Mouse (Mus musculus) adrenal gland, postnatal 4 days (tissue): ENCODE data around the gene Irf1. TPM values are rescaled to one million over a fixed set of nuclear protein-coding genes. Genes with fewer than 3 reads are reported as not detected.

Source experiments
- DNase-seq, 2 experiments: peaks; one replicate each; pipeline ENCODE4 v3.0.0; 2021 to 2022; ENCODE audit warnings: low spot score in 2 of 2, mixed read lengths in 2 of 2
- total RNA-seq, 2 experiments: library from RNA; stranded (reverse); gene quantifications; 2 replicates each; pipeline ENCODE4 v1.2.3; 2021

The Irf1 gene
- total RNA-seq, 2 experiments from 2014 or later, result 33.6 to 40.2 TPM

GRCm38 (mm10) chr11:53781201-53781775 is 11.5 kb downstream of the Irf1 start:
- no peak for DNase-seq

DNA sequence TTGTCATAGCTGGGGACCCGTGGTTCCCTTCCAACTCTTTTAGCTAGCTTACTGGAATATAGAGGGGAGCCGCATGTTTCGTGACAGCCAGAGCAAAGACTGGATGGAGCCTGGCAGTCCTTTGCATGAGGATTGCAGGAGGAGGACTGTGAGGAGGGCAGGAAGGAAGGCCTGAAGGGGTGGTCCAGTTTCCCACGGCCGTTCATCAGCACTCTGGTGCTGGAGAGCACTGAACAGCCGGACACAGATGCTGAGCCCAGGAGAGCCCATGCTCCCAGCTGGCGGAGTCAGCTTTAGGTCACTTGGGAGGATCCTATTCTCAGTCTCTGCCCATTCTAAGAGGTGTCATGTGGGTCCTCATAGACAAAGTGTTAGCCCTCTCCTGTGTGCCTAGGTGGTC is 12.2 kb downstream of the Irf1 start:
- DNase-seq, result no peak

DNA sequence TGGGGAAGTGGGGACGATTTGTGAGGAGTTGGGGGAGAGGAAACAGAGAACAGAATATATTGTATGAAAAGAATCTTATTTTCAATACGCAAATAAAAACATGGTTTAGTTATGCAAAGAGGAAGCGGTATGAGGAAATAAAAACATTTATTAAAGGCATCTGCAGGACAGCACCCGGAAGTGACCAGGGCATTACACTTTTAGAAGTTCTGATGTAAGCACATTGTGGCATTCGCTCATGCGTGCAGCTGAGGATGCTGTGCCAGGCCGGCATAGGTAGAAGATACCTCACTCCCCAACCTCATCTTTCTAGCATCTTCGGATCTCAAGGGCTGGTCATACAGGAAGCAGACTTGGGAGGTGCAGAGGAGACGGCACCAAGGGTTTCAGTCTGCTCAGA is 13.5 kb downstream of the Irf1 start:
- no peak for DNase-seq

DNA sequence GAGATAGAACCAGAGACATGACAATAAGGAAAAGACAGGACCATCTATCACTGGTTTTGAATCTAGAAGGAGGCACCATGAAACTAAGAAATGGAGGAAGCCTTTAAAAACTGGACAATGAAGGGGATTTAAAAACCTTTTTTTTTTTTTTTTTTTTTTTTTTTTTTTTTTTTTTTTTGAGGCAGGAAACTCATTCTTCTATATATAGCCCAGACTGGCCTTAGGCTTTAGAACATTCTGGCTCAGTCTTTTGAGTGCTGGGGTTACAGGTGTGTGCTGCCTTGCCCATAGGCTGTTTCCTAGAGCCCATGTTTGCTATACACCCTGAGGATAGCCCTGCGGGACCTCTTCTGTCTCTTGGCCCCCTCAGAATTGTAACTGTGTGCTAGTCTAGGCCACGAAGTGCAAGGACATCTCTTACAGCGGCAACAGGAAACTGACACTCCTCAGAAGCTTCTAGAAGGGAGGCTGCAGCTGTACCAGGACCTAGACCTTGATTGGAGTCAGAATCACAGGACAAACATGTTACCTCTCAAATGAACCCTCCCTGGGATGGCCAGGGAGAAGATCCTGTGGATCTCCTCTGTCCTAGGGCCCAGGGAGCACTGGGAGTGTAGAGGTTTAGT is 15.6 kb downstream of the Irf1 start:
- no peak for DNase-seq

DNA sequence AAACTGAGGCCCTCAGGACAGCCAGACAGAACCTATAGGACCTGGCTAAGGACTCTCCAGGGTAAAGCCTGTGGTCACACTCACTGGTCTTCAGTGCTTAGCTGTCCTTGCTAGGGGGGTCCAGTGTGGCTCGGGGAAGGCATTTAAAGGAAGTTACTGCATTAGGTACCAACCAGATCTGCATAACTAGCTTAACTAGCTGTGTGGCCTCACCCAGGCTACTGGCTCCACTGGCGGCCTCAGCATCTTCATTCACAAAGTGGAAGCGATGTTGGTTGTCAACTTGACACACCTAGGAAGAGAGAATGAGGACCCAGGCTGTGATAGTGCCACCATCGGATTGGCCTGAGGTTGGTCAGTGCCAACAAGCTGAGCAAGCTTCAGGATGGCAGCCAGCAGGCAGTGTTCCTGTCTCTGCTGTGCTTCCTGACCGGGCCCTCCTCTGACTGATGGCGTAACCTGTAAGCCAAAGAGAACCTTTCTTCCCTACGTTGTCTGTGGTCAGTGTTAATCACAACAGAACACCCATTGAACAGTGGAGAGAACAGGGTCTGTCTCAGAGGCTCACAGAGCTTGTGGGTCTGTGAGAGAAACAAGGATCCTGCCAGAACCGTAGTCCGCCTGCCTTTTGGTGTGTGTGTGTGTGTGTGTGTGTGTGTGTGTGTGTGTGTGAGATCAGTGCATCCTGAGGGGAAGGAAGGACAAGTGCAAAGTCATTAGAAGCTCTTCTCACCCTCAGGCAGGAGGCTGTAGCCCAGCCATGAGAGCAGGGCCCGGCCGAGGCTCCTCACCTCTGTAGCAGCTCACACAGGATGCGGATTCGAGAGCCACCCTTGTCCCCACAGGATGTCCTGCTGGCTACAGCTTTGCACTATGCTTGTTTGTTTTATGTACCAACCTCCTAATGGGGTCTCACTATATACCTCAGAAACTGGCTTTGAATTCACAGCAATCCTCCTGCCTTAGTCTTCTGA is 16.5 kb downstream of the Irf1 start:
- DNase-seq, result no peak

DNA sequence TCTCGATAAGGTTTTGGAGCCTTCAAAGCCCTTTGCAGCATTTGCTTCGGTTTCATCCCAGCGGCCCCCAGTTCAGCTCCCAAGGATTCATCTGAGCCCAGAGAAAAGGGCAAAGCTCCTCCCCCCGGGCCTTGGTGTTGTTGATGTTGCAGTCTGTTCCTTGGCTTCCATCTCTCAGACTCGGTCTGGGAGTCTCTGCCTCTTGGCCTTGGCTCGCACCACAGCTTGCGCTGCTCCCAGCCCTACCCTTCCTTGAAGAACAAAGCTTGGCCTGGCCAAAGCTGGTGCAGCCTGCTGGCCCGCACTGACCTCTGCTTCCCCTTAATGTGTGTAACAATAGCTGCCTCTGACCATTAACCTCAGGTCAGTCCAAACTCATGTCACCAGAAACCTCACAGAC is 18.4 kb downstream of the Irf1 start:
- no peak for DNase-seq

DNA sequence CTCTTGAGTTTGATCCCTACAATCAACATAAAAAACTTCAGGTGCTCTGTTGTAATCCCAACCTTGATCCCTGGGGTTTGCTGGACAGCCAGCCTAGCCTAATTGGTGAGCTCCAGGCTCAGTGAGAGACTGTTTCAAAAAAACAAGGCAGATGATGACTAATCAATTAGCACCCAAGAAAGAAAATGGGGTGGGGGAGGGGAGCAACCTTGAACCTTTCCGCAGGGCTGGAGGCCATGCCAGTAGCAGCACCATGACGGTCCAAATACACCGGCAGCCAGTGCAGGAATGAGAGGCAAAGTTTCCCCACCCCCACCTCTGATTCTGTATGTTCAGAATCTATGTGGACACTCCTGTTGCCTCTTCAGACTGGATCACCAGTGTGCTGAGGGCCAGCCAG is 19.5 kb downstream of the Irf1 start:
- DNase-seq, result no peak

- no peak for DNase-seq
Measured at GRCm38 (mm10) chr11:53792986-53793385, 23.2 kb downstream of the Irf1 start.

- no peak for DNase-seq
Measured at GRCm38 (mm10) chr11:53794015-53794414, 24.2 kb downstream of the Irf1 start.

GRCm38 (mm10) chr11:53794671-53795557 is 25.1 kb downstream of the Irf1 start:
- DNase-seq, result no peak

- no peak for DNase-seq
Measured at GRCm38 (mm10) chr11:53795813-53796212, 26.0 kb downstream of the Irf1 start.

- peak in 1 of 2 experiments; percentile 45 for DNase-seq
Measured at GRCm38 (mm10) chr11:53796409-53797151, 26.8 kb downstream of the Irf1 start.

DNA sequence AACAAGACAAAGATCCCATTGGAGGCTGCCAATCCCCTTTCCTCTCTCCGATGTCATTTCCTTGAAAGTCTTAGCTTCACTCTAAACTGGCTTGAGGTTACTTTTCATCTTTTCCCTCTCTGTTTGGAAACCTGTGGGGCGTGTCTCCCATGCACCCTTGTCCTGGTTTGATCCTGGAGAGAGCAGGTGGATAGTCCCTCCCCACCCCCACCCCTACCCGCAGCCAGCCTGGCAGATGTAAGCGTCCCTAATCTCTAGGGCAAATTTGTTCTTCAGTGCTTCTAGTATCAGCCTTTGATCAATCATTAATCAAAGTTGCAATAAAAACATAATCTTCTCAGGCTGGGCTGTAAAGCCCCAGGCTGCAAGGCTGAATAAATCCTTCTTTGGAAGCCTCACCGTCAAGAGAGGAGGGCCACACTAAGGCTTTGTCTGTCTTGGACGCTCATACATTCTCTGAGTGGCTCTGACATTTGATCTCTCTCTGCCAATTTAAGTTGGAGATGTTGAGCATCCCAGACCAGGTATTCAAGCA is 27.6 kb downstream of the Irf1 start:
- DNase-seq, result no peak

GRCm38 (mm10) chr11:53798041-53798711 is 28.4 kb downstream of the Irf1 start:
- no peak for DNase-seq

- no peak for DNase-seq
Measured at GRCm38 (mm10) chr11:53800036-53800435, 30.2 kb downstream of the Irf1 start.

GRCm38 (mm10) chr11:53800975-53801374 is 31.2 kb downstream of the Irf1 start:
- DNase-seq, result no peak

GRCm38 (mm10) chr11:53803093-53803492 is 33.3 kb downstream of the Irf1 start:
- DNase-seq, result no peak

GRCm38 (mm10) chr11:53803494-53803893 is 33.7 kb downstream of the Irf1 start:
- DNase-seq, result no peak

GRCm38 (mm10) chr11:53804569-53805344 is 34.9 kb downstream of the Irf1 start:
- DNase-seq, result no peak
